Mouse (Mus musculus) CH12.LX (cell line): Measurements from ENCODE around the gene Fbxw4.

Experiments
- E2F4 ChIP-seq: IDR thresholded peaks from 2 replicates; pipeline ENCODE4 v1.6.1; 2011; ENCODE audit warnings: low read depth, low read length, improper control_type of control experiment; ENCODE audit not compliant: insufficient replicate concordance
- POLR2A ChIP-seq: IDR thresholded peaks from 2 replicates; pipeline ENCODE4 v1.6.1; 2011; ENCODE audit warnings: low read depth, mild to moderate bottlenecking, improper control_type of control experiment, low read length
- POLR2AphosphoS2 ChIP-seq: IDR thresholded peaks from 2 replicates; pipeline ENCODE4 v1.6.1; 2011; ENCODE audit warnings: low read depth, low read length, improper control_type of control experiment
- SMC3 ChIP-seq: IDR thresholded peaks from 2 replicates; pipeline ENCODE4 v1.6.1; 2011; ENCODE audit warnings: low read depth, low read length, improper control_type of control experiment
- ZKSCAN1 ChIP-seq: IDR thresholded peaks from 2 replicates; pipeline ENCODE4 v1.6.1; 2012; ENCODE audit warnings: low read depth, inconsistent platforms, low read length, improper control_type of control experiment, borderline replicate concordance

DNA sequence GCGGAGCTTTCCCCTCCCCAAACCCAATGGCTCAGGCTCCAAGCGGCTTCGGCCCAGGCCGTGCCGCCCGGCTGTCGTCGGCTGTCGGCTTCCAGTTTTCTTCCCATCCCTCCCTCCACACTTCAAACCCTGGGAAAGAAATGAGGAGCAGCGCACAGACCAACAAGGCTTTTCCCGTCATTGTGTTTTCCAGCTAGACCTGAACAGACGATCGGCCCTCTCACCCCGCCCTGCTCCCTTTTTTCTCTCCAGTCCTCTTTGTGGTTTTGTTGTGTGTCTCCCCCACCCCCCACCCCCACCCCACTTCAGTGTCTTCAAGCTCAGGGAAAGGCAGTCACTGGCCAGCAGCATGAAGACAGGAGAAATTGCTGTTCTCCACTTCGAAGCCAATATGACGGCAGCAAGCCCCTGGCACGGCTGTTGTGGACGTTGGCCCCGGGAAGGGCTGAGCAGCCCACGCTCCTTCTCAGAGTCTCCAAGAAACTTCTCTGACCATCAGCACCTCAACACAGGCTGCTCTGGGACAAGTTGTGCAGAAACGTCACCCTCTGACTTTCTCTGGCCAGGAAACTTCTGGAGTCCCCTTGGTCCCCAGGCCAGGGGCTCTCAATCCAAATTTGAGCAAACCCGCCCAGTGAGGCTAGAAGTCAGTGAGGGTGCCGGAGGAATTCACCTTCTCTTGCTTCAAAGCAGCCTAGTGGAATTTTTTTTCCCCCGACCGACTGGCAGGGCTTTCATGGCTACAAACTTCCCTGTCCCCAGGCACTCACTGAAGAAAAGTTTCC lies 35.6 kb upstream of the Fbxw4 start:
- TF ChIP-seq ZKSCAN1 (no peak), SMC3 (no peak), POLR2A (no peak), POLR2AphosphoS2 (no peak), E2F4 (no peak)
